Mouse (Mus musculus): ENCODE measurements around the gene Rad51. TPM values are rescaled to one million over a fixed set of nuclear protein-coding genes. Genes with fewer than 3 reads are reported as not detected.

Gene Rad51
- total RNA-seq, 2 experiments from 2014 or later: 3.7 to 4.2 TPM

Other genes starting within 250 kb of the Rad51 start
- 10 to 100 TPM; 36.6 to 43.1 TPM for gene Bahd1, start 212.4 kb upstream of the Rad51 start, total RNA-seq (2021)
- gene Chst14, start 186.3 kb upstream of the Rad51 start, total RNA-seq (2021): 1 to 10 TPM; 2.5 to 3.5 TPM
- 10 to 100 TPM; 57.7 to 57.9 TPM for gene Ccdc32, start 83.4 kb upstream of the Rad51 start, total RNA-seq (2021)
- gene Rpusd2, start 78.0 kb upstream of the Rad51 start, total RNA-seq (2021): 1 to 10 TPM; 6.2 to 6.5 TPM
- gene Knl1, start 65.7 kb upstream of the Rad51 start, total RNA-seq (2021): 1 to 10 TPM; 2.2 to 3.2 TPM
- 10 to 100 TPM; 43.0 to 51.9 TPM for gene Rmdn3, start 44.2 kb downstream of the Rad51 start, total RNA-seq (2021)
- under 1 TPM in 1 of 2 experiments, not detected in 1; 0.62 TPM for gene Gchfr, start 55.0 kb downstream of the Rad51 start, total RNA-seq (2021)
- under 1 TPM in 1 of 2 experiments, not detected in 1; 0.13 TPM for gene Gm14137, start 61.7 kb downstream of the Rad51 start, total RNA-seq (2021)
- 10 to 100 TPM; 38.4 to 46.9 TPM for gene Zfyve19, start 95.8 kb downstream of the Rad51 start, total RNA-seq (2021)
- gene Dnajc17, start 96.0 kb downstream of the Rad51 start, total RNA-seq (2021): 10 to 100 TPM; 19.0 to 22.6 TPM
- not detected for gene Ppp1r14d, start 117.1 kb downstream of the Rad51 start, total RNA-seq (2021)
- gene Spint1, start 124.6 kb downstream of the Rad51 start, total RNA-seq (2021): under 1 TPM; 0.27 to 0.59 TPM
- gene Rhov, start 158.5 kb downstream of the Rad51 start, total RNA-seq (2021): 10 to 100 TPM; 12.4 to 15.6 TPM
- 10 to 100 TPM; 31.7 to 34.3 TPM for gene Vps18, start 175.9 kb downstream of the Rad51 start, total RNA-seq (2021)
- 1 to 10 TPM; 7.4 to 7.6 TPM for gene Dll4, start 213.0 kb downstream of the Rad51 start, total RNA-seq (2021)
- 1 to 10 TPM; 7.6 to 7.8 TPM for gene Chac1, start 238.4 kb downstream of the Rad51 start, total RNA-seq (2021)

Measured in layer of hippocampus, postnatal 10 days (tissue).